Mouse (Mus musculus) liver, adult 2 months (tissue): ENCODE measurements at regions not wholly inside any gene's neighbourhood (a gene's known extent, or its start where the extent isn't known, plus 50 kb on each side); places are given as distances from the start of the nearest gene placed in this dataset.
A peak's percentile ranks its signal among the peaks of the same experiment; 100 is the strongest.

Source experiments
- DNase-seq: peaks from one replicate; pipeline ENCODE4 v3.0.0-alpha.2; 2011; ENCODE audit warnings: low read depth, low spot score; ENCODE audit errors: extremely low read depth
- H3K27ac ChIP-seq: fragments of 200-500 bp; replicated peaks from 2 replicates; pipeline ENCODE4 v1.5.1; 2012; ENCODE audit warnings: low read depth, mild to moderate bottlenecking, control low read depth, inconsistent platforms, low read length; ENCODE audit not compliant: insufficient read depth
- H3K27me3 ChIP-seq: fragments of 200-500 bp; 2 replicates; pipeline ENCODE4 v1.6.1; 2012; ENCODE audit warnings: mild to moderate bottlenecking, moderate library complexity, low read length, inconsistent platforms; ENCODE audit not compliant: control insufficient read depth, insufficient read depth
- H3K36me3 ChIP-seq: fragments of 200-500 bp; 2 replicates; pipeline ENCODE4 v1.6.1; 2012; ENCODE audit warnings: low read length, inconsistent platforms; ENCODE audit not compliant: control insufficient read depth, insufficient read depth
- H3K4me1 ChIP-seq: fragments of 200-500 bp; 2 replicates; pipeline ENCODE4 v1.6.1; 2011; ENCODE audit warnings: low read length; ENCODE audit not compliant: control insufficient read depth, insufficient read depth
- H3K4me3 ChIP-seq: fragments of 200-500 bp; 2 replicates; pipeline ENCODE4 v1.5.1; 2011; ENCODE audit warnings: low read depth, mild to moderate bottlenecking, control low read depth, low read length, moderate library complexity; ENCODE audit not compliant: insufficient read depth
- H3K79me2 ChIP-seq: fragments of 200-500 bp; 2 replicates; pipeline ENCODE4 v1.6.1; 2012; ENCODE audit warnings: inconsistent platforms, mild to moderate bottlenecking, low read length, moderate library complexity; ENCODE audit not compliant: control insufficient read depth, insufficient read depth
- H3K9ac ChIP-seq: fragments of 200-500 bp; 2 replicates; pipeline ENCODE4 v1.6.1; 2012; ENCODE audit warnings: low read depth, mild to moderate bottlenecking, control low read depth, inconsistent platforms, low read length
- CTCF ChIP-seq: fragments of 200-500 bp; IDR thresholded peaks from 2 replicates; pipeline ENCODE4 v1.5.1; 2011; ENCODE audit warnings: low read depth, low read length, control low read depth
- POLR2A ChIP-seq: fragments of 200-500 bp; IDR thresholded peaks from 2 replicates; pipeline ENCODE4 v1.6.1; 2011; ENCODE audit warnings: low read length, control low read depth; ENCODE audit not compliant: insufficient read depth; ENCODE audit errors: extremely low read depth
- WGBS: fragments of 180-500 bp; shearing (Covaris S2); methylation state at CpG from one replicate; pipeline ENCODE4 v1.1.7; 2018; 5-methylcytosine and 5-hydroxymethylcytosine counted together

- H3K79me2 ChIP-seq, result no peaks in the 10 kb centered on the region
- TF ChIP-seq POLR2A (no peak), CTCF (no peak)
- no peaks in the 10 kb centered on the region for H3K27me3 ChIP-seq
- no peak overlapping the region for H3K27ac ChIP-seq
- no peak overlapping the region for H3K4me3 ChIP-seq
- 90% methylated on average over 9 of the region's 9 CpGs for WGBS
- no peaks in the 10 kb centered on the region for H3K36me3 ChIP-seq
- no peak overlapping the region for H3K9ac ChIP-seq
- H3K4me1 ChIP-seq, result no peaks in the 10 kb centered on the region
- DNase-seq, result no peak
These were observed 222.3 kb downstream of the Car2 start for GRCm38 (mm10) chr3:15108239-15108934.

DNA sequence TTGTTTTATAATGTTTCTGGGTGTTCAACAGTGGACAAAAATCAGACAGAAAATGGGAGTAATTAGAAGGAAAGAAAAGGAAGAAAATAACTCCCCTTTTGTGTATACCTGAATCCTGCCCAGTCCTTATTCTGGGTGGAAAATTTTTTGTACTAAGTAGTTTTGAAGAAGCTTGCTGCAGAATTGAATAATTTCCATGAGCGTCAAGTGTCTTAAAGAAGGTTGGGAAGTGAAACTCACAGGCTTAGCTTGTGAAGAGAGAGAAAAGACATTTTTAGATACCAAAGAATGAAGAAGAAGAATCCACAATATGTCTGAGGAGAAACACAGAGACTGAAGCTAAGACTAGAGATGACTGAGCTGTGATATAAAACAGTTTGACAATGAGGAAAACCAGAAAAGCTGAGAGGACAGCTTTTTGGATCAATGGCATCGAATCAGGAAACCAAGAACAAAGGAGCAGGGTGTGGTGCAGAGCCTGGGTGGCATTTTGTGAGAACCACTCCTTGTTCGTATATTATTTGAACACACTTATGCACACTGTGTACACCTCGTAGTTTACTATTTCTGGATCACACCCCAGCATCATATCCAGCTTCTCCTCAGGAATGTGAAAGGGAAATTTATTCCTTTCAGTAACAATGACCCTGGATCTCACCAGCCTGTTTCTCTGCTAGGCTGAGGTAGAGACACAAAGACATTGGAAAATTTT is 221.9 kb downstream of the Gm9733 start:
- Histone ChIP-seq H3K9ac (no peak overlapping the region), H3K27me3 (no peaks in the 10 kb centered on the region), H3K4me3 (no peak overlapping the region), H3K27ac (no peak overlapping the region), H3K36me3 (no peaks in the 10 kb centered on the region), H3K4me1 (no peaks in the 10 kb centered on the region), H3K79me2 (no peaks in the 10 kb centered on the region)
- TF ChIP-seq POLR2A (no peak), CTCF (no peak)
- WGBS, result 74% methylated on average over 4 of the region's 4 CpGs
- no peak for DNase-seq

DNA sequence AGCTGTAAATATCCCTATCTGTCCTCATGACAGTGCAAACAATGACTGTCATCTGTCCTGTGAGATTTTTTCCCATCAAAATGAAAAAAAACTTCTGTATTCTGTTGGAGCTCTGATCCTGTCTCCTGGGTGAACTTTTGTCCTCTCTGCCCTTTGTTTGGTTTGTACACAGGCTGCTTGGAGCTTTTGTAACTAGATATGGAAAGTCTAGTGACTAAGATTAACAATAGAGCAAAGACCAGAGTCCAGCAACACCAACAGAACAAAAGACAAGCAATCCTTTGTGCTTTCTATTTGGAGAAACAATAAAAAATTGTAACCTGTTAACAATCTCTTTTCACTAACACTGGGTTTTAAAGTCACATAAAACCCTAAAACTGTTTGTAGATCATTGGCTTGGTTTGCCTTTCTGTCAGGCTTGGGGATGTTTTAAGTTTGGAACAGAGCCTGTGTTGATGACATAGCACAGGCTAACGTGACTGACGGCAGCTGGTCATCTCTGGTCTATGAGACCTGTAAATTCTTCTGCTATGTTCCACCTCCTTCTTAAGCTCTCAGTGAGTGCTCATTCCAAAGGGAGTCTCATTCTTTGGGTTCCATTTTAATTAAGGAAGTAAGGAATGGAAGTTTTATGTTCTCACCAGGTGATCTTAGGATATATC is 219.8 kb downstream of the Gm9733 start:
- Histone ChIP-seq H3K4me3 (no peak overlapping the region), H3K9ac (no peak overlapping the region), H3K27me3 (no peaks in the 10 kb centered on the region), H3K27ac (no peak overlapping the region), H3K36me3 (no peaks in the 10 kb centered on the region), H3K4me1 (no peaks in the 10 kb centered on the region), H3K79me2 (no peaks in the 10 kb centered on the region)
- 39% methylated on average over 2 of the region's 2 CpGs for WGBS
- TF ChIP-seq CTCF (no peak), POLR2A (no peak)
- DNase-seq, result peak; percentile 4

DNA sequence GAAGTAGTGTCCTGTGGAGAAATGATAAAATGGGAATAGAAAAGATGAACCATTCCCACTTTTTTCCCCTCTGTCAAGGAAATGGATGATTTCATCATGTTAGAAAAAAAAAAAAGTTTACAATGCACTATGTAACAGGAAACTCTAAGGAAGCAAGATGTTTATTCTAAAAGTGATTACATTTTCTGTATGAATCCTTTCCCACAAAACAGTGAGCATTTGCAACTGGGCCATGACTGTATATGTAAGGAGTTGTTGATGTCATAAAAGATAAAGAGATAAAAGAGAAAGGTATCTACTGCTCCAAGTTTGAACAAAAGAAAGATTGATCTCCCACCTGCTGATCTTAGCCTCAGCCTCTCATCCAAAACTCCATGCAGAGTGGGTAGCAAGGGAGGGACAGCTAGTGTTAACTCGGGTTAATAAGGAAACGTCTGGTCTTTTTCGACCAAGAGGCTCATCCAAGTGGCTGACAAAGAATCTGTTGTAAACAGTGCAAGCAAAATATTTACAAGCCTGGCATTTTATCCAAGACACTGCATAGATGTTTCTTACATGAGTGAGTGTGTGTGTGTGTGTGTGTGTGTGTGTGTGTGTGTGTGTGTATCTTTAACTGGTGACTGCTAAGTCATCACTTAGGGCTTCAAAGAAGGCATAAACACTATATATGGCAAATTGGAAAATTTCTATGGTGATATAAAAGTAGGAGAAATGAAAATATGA is 213.3 kb downstream of the Gm9733 start:
- Histone ChIP-seq H3K4me1 (no peaks in the 10 kb centered on the region), H3K9ac (no peak overlapping the region), H3K79me2 (no peaks in the 10 kb centered on the region), H3K36me3 (no peaks in the 10 kb centered on the region), H3K4me3 (no peak overlapping the region), H3K27ac (no peak overlapping the region), H3K27me3 (no peaks in the 10 kb centered on the region)
- TF ChIP-seq CTCF (no peak), POLR2A (no peak)
- 54% methylated on average over 3 of the region's 3 CpGs for WGBS
- peak; percentile 4 for DNase-seq

GRCm38 (mm10) chr3:15126736-15127135 is 205.4 kb downstream of the Gm9733 start:
- Histone ChIP-seq H3K36me3 (no peaks in the 10 kb centered on the region), H3K4me1 (peaks cover 4% of the 10 kb centered on the region; the same call in 1 of the 2 replicates), H3K79me2 (no peaks in the 10 kb centered on the region), H3K27me3 (no peaks in the 10 kb centered on the region), H3K4me3 (no peak overlapping the region), H3K27ac (no peak overlapping the region), H3K9ac (no peak overlapping the region)
- peak; percentile 11 for DNase-seq
- WGBS, result 66% methylated on average over 4 of the region's 4 CpGs
- TF ChIP-seq CTCF (no peak), POLR2A (no peak)
